Mouse (Mus musculus) T-helper 2 cell (primary cell): ENCODE data around the gene Ank2.
"Not testable (repeated sequence)": the region's sequence is repeated elsewhere in the genome, so short reads cannot be mapped to it uniquely, and the experiment has no call there.

Source experiments
- in situ Hi-C: fragments of 300-600 bp; cut with MboI, MseI; formaldehyde crosslinking; loops from one replicate; pipeline ENCODE4 v1.15.1; 2025; ENCODE audit warnings: high pct_unique_total_duplicates

The Ank2 gene

GRCm38 (mm10) chr3:127416950-127417349 lies 82.2 kb downstream of the Ank2 start:
- in situ Hi-C loops: no loop called here

GRCm38 (mm10) chr3:127414438-127414837 lies 84.7 kb downstream of the Ank2 start:
- in situ Hi-C loops: no loop called here

GRCm38 (mm10) chr3:127408684-127409550 lies 90.2 kb downstream of the Ank2 start:
- in situ Hi-C loops: no loop called here

GRCm38 (mm10) chr3:127407868-127408574 lies 91.1 kb downstream of the Ank2 start:
- in situ Hi-C loops: no loop called here

- in situ Hi-C loops: no loop called here
Observed at GRCm38 (mm10) chr3:127406883-127407282, 92.3 kb downstream of the Ank2 start.

- in situ Hi-C loops: no loop called here
Observed at GRCm38 (mm10) chr3:127404371-127404770, 94.8 kb downstream of the Ank2 start.

GRCm38 (mm10) chr3:127400976-127401375 lies 98.2 kb downstream of the Ank2 start:
- in situ Hi-C loops: no loop called here

- in situ Hi-C loops: not testable (repeated sequence)
Observed at GRCm38 (mm10) chr3:127400468-127400867, 98.7 kb downstream of the Ank2 start.

GRCm38 (mm10) chr3:127397774-127398173 lies 101.4 kb downstream of the Ank2 start:
- in situ Hi-C loops: no loop called here

- in situ Hi-C loops: no loop called here
Observed at GRCm38 (mm10) chr3:127395202-127395601, 103.9 kb downstream of the Ank2 start.

- in situ Hi-C loops: no loop called here
Observed at GRCm38 (mm10) chr3:127387016-127387517, 112.1 kb downstream of the Ank2 start.

- in situ Hi-C loops: no loop called here
Observed at GRCm38 (mm10) chr3:127383231-127383630, 115.9 kb downstream of the Ank2 start.

- in situ Hi-C loops: no loop called here
Observed at GRCm38 (mm10) chr3:127376901-127377460, 122.2 kb downstream of the Ank2 start.

GRCm38 (mm10) chr3:127375956-127376660 lies 123.0 kb downstream of the Ank2 start:
- in situ Hi-C loops: no loop called here

GRCm38 (mm10) chr3:127374190-127374710 lies 124.9 kb downstream of the Ank2 start:
- in situ Hi-C loops: no loop called here

- in situ Hi-C loops: no loop called here
Observed at GRCm38 (mm10) chr3:127371774-127372173, 127.4 kb downstream of the Ank2 start.

- in situ Hi-C loops: no loop called here
Observed at GRCm38 (mm10) chr3:127369529-127369928, 129.6 kb downstream of the Ank2 start.

GRCm38 (mm10) chr3:127367450-127367849 lies 131.7 kb downstream of the Ank2 start:
- in situ Hi-C loops: no loop called here

GRCm38 (mm10) chr3:127363512-127363911 lies 135.6 kb downstream of the Ank2 start:
- in situ Hi-C loops: no loop called here

- in situ Hi-C loops: no loop called here
Observed at GRCm38 (mm10) chr3:127362611-127363393, 136.3 kb downstream of the Ank2 start.

GRCm38 (mm10) chr3:127361846-127362245 lies 137.3 kb downstream of the Ank2 start:
- in situ Hi-C loops: no loop called here
